Mouse (Mus musculus) heart, adult 2 months (tissue): Measurements from ENCODE around the gene Gm49395. TPM values are rescaled to one million over a fixed set of nuclear protein-coding genes. Genes with fewer than 3 reads are reported as not detected.

Source experiments
- DNase-seq, 2 experiments: peaks; one replicate each; pipeline ENCODE4 v3.0.0; 2021
- H3K27ac ChIP-seq: fragments of 200-600 bp; 2 replicates; pipeline ENCODE4 v1.8.1; 2022
- H3K27me3 ChIP-seq: fragments of 200-500 bp; 2 replicates; pipeline ENCODE4 v1.6.1; 2012; ENCODE audit warnings: mild to moderate bottlenecking, low read length, inconsistent platforms, mixed read lengths; ENCODE audit not compliant: control insufficient read depth, insufficient read depth
- H3K36me3 ChIP-seq: fragments of 200-500 bp; 2 replicates; pipeline ENCODE4 v1.6.1; 2012; ENCODE audit warnings: low read length, inconsistent platforms; ENCODE audit not compliant: control insufficient read depth, insufficient read depth
- H3K4me1 ChIP-seq: fragments of 200-500 bp; 2 replicates; pipeline ENCODE4 v1.6.1; 2011; ENCODE audit warnings: low read length; ENCODE audit not compliant: control insufficient read depth, insufficient read depth
- H3K4me3 ChIP-seq: fragments of 200-600 bp; 2 replicates; pipeline ENCODE4 v1.8.1; 2022
- H3K79me2 ChIP-seq: fragments of 200-500 bp; replicated peaks from 2 replicates; pipeline ENCODE4 v1.6.1; 2012; ENCODE audit warnings: mild to moderate bottlenecking, inconsistent platforms, low read length, moderate library complexity, mixed read lengths; ENCODE audit not compliant: control insufficient read depth, insufficient read depth
- H3K9ac ChIP-seq: fragments of 200-500 bp; 2 replicates; pipeline ENCODE4 v1.6.1; 2012; ENCODE audit warnings: low read depth, mild to moderate bottlenecking, control low read depth, inconsistent platforms, low read length, mixed read lengths
- CTCF ChIP-seq: fragments of 200-600 bp; IDR thresholded peaks from 2 replicates; pipeline ENCODE4 v1.8.1; 2022; ENCODE audit warnings: antibody characterized with exemption, mild to moderate bottlenecking, moderate library complexity
- EP300 ChIP-seq: fragments of 200-500 bp; IDR thresholded peaks from 2 replicates; pipeline ENCODE4 v1.6.1; 2011; ENCODE audit warnings: low read depth, low read length, control low read depth; ENCODE audit not compliant: insufficient read depth
- POLR2A ChIP-seq: fragments of 200-500 bp; IDR thresholded peaks from 2 replicates; pipeline ENCODE4 v1.6.1; 2011; ENCODE audit warnings: mild to moderate bottlenecking, low read depth, low read length, control low read depth; ENCODE audit not compliant: insufficient read depth
- WGBS: fragments of 180-500 bp; shearing (Covaris S2); methylation state at CpG from one replicate; pipeline ENCODE4 v1.1.7; 2018; 5-methylcytosine and 5-hydroxymethylcytosine counted together
- intact Hi-C: fragments of 180-260 bp; cut with DNase I; formaldehyde crosslinking; loops from one replicate; pipeline ENCODE4 v1.15.1; 2025
- polyA plus RNA-seq: library from polyadenylated mRNA; depleted of rRNA; stranded (reverse); fragments of >200 nt; gene quantifications from 2 replicates; pipeline ENCODE4 v1.2.3, GENCODE M21; 2012
- total RNA-seq, 2 experiments: library from RNA; stranded (reverse); gene quantifications; 2 replicates each; pipeline ENCODE4 v1.2.3; 2021

The Gm49395 gene
- total and polyA plus RNA-seq, 3 experiments = 2.4 to 10.5 (median 7.8) TPM

DNA sequence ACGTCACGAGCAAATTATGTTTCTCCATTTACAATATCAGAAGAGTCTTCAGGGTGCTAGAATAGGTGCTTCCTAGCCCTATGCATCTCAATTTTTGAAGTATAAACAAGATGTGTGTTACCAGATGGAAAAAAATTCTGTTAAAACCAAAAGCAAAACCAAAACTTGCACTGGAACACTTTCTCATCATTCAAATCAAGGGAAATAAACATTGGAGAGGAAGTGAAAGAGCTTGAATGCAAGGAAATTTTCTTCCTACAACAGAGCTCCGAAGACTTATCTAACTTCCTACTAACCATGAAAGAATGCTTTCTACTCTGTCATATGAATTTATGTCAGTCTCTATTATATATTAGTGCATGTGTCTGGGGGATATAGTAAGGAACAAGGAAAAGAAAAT, 35.0 kb upstream of the Gm49395 start:
- H3K79me2 ChIP-seq = no peaks in the 10 kb centered on the region
- H3K36me3 ChIP-seq = no peaks in the 10 kb centered on the region; the same call in none of the 2 replicates
- peak overlapping the region; percentile 11 for H3K4me3 ChIP-seq
- intact Hi-C loops = no loop called here
- no peak overlapping the region for H3K9ac ChIP-seq
- no peak for DNase-seq
- H3K27me3 ChIP-seq = no peaks in the 10 kb centered on the region
- peak overlapping the region; percentile 61 for H3K27ac ChIP-seq
- TF ChIP-seq CTCF (no peak), EP300 (no peak), POLR2A (no peak)
- peaks cover 1% of the 10 kb centered on the region for H3K4me1 ChIP-seq
- 51% methylated on average over 3 of the region's 3 CpGs for WGBS

DNA sequence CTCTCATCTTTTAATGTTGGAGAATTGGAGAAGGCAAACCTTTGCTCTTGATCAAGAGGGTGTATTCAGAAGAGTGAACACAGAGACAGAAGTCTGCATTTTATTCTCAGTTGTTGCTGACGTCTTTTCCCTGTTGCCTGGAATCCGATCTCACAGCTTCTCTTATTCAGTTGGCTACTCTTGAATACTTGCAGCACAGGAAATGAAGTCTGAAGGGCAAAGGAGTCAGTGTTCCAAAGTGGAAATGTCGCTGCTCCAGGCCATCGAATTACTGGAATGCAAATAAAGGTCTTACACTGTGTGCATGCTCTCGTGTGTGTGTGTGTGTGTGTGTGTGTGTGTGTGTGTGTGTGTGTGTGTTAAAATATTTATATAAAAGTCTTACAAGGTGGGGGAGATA, 30.7 kb upstream of the Gm49395 start:
- Histone ChIP-seq H3K36me3 (no peaks in the 10 kb centered on the region; the same call in none of the 2 replicates), H3K4me3 (no peak overlapping the region), H3K9ac (no peak overlapping the region), H3K4me1 (peaks cover 4% of the 10 kb centered on the region), H3K27ac (peak overlapping the region; percentile 34; the same call in 1 of the 2 replicates), H3K27me3 (no peaks in the 10 kb centered on the region), H3K79me2 (no peaks in the 10 kb centered on the region)
- 12% methylated on average over 5 of the region's 5 CpGs for WGBS
- TF ChIP-seq CTCF = no peak
- no peak for TF ChIP-seq EP300
- 0 out of 2 replicates have a peak, but pooled peaks have one; percentile 24 for TF ChIP-seq POLR2A
- intact Hi-C loops = no loop called here
- DNase-seq = no peak

DNA sequence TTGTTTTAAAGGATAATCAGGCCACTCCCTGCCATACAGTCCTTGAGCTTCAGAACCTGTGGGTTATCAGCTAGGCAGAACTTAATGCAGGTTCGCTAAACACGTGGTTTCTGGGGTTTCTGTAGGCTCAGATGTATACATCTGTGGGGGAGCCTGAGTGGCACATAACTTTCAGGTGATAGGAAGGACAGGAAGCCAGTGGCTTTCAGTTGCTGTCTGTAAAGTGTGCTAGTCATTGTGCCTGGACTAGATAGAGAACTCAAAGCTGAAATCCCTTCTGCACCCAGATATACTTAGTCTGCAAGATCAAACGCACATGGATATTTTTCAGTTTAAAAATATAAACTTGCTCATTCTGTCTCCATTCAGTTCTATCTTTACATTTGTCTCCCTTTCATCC, 29.7 kb upstream of the Gm49395 start:
- no peak for DNase-seq
- 61% methylated on average over 3 of the region's 3 CpGs for WGBS
- H3K4me1 ChIP-seq = peaks cover 4% of the 10 kb centered on the region
- H3K9ac ChIP-seq = no peak overlapping the region
- intact Hi-C loops = no loop called here
- H3K79me2 ChIP-seq = no peaks in the 10 kb centered on the region
- TF ChIP-seq EP300 (no peak), CTCF (no peak), POLR2A (no peak)
- H3K27ac ChIP-seq = peak overlapping the region; percentile 44
- H3K27me3 ChIP-seq = no peaks in the 10 kb centered on the region
- no peak overlapping the region for H3K4me3 ChIP-seq
- no peaks in the 10 kb centered on the region; the same call in none of the 2 replicates for H3K36me3 ChIP-seq

DNA sequence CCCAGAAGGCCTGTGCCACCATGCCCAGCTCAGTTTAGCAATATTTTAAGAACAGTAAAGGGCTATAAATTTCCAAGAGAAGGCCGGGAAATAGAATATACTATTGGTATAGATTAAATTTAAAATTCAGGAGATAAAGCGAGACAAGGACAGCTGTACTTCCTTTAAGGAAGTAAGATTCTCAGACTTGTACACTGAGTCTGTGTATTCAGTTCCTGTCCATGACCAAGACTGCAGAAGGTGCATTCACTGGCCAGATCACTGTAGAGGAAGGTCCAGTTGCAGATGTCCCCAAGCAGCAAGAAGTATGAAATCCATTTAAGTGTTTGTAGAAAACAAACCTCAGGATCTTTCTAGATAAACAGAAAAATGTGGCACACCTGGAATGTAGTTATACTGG, 28.3 kb upstream of the Gm49395 start:
- intact Hi-C loops = no loop called here
- DNase-seq = no peak
- TF ChIP-seq EP300 = no peak
- no peak for TF ChIP-seq CTCF
- no peak for TF ChIP-seq POLR2A
- H3K4me3 ChIP-seq = no peak overlapping the region
- peak overlapping the region; percentile 19 for H3K27ac ChIP-seq
- H3K9ac ChIP-seq = no peak overlapping the region
- no peaks in the 10 kb centered on the region; the same call in none of the 2 replicates for H3K36me3 ChIP-seq
- H3K27me3 ChIP-seq = no peaks in the 10 kb centered on the region
- H3K79me2 ChIP-seq = no peaks in the 10 kb centered on the region
- 47% methylated on average over 2 of the region's 2 CpGs for WGBS
- peaks cover 4% of the 10 kb centered on the region for H3K4me1 ChIP-seq

DNA sequence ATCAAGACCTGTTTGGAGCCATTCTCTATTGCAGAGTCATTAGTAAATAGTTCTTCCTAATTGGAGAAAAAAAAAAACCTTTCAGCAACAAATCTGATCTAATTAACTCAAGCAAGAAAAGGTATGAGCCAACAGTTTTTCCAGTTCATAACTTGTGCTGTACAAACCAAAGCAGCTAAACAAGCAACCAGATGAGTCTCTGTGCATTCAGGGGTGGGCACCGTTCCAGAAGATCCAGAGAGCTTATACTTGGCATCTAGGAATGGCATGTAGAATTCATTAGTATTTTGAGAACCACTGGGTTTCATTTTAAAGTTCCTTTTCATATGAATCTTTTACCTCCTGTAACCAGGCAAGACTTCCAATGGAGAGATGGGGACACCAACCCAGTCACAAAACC, 26.1 kb upstream of the Gm49395 start:
- TF ChIP-seq POLR2A (no peak), EP300 (no peak), CTCF (no peak)
- no peak for DNase-seq
- Histone ChIP-seq H3K9ac (no peak overlapping the region), H3K27ac (no peak overlapping the region), H3K27me3 (no peaks in the 10 kb centered on the region), H3K79me2 (no peaks in the 10 kb centered on the region), H3K4me3 (no peak overlapping the region), H3K36me3 (no peaks in the 10 kb centered on the region; the same call in none of the 2 replicates), H3K4me1 (peaks cover 6% of the 10 kb centered on the region)
- 85% methylated on average over 1 of the region's 1 CpGs for WGBS
- intact Hi-C loops = no loop called here

DNA sequence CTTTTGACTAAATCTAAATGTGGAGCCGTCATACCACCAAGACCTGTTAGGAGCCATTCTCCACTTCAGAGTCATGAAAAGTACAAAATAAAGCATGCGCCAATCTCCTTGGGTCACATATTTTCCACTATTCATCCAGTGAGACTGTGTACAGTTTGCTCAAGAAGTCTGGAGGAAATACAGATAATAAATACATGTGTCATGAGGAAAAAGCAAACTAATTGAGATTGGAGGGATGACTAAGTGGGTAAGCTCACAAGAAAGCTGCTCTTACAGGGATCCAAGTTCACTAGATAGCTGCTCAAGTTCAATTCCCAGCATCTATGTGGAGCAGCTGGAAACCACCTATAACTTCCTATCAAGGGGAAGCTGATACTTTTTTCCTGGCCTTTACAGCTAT, 24.8 kb upstream of the Gm49395 start:
- Histone ChIP-seq H3K27ac (no peak overlapping the region), H3K36me3 (no peaks in the 10 kb centered on the region; the same call in 1 of the 2 replicates), H3K79me2 (no peaks in the 10 kb centered on the region), H3K9ac (no peak overlapping the region), H3K4me1 (peaks cover 6% of the 10 kb centered on the region), H3K4me3 (no peak overlapping the region), H3K27me3 (no peaks in the 10 kb centered on the region)
- intact Hi-C loops = no loop called here
- DNase-seq = no peak
- WGBS = 97% methylated on average over 2 of the region's 2 CpGs
- TF ChIP-seq EP300 = no peak
- TF ChIP-seq CTCF = no peak
- TF ChIP-seq POLR2A = no peak
